Mouse (Mus musculus) heart, postnatal 0 days (tissue): Measurements from ENCODE around the gene Lefty1.

ENCODE experiments used
- CTCF ChIP-seq: IDR thresholded peaks from 2 replicates; pipeline ENCODE4 v1.5.1; 2016; ENCODE audit warnings: antibody characterized with exemption, control low read depth, low read depth
- EP300 ChIP-seq: IDR thresholded peaks from 2 replicates; pipeline ENCODE4 v1.6.1; 2016; ENCODE audit warnings: antibody characterized with exemption, low read depth

DNA sequence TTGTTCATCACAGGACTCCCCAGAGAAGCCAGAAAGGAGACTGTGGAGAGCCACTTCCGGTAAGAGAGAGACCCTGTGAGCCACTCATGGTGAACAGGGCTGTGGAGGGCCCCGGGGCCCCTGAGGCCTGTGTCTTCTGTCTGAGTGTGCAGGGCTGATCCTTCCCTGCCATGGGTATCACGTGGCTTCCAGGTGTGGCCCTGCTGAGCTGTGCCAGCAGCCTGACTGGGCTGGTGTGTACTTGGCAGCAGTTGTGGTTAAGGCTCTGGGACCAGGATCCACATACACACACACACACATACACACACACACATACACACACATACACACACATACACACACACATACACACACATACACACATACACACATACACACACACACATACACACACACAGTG lies 23.2 kb downstream of the Lefty1 start:
- TF ChIP-seq CTCF, result no peak
- TF ChIP-seq EP300, result no peak
